Mouse (Mus musculus) gastrocnemius, postnatal 10 days (tissue): Measurements from ENCODE around the gene Rnf10. TPM values are rescaled to one million over a fixed set of nuclear protein-coding genes. Genes with fewer than 3 reads are reported as not detected.

Source experiments
- DNase-seq: peaks from one replicate; pipeline ENCODE4 v3.0.0; 2021; ENCODE audit warnings: mixed read lengths
- total RNA-seq, 2 experiments: library from RNA; stranded (reverse); gene quantifications; 2 replicates each; pipeline ENCODE4 v1.2.3; 2021

Gene Rnf10
- total RNA-seq, 2 experiments from 2014 or later, result 220 to 226 TPM

- no peak for DNase-seq
Measured at GRCm38 (mm10) chr5:115194626-115195221, 78.0 kb downstream of the Rnf10 start.

- peak; percentile 50 for DNase-seq
Measured at GRCm38 (mm10) chr5:115193669-115194625, 78.8 kb downstream of the Rnf10 start, which contains the start of gene Cabp1. Gene Cabp1 (minus strand): TSS chr5:115194381.

GRCm38 (mm10) chr5:115193226-115193625 lies 79.5 kb downstream of the Rnf10 start:
- peak; percentile 75 for DNase-seq

- DNase-seq, result no peak
Measured at GRCm38 (mm10) chr5:115192828-115193195, 79.9 kb downstream of the Rnf10 start.

GRCm38 (mm10) chr5:115191880-115192827 lies 80.5 kb downstream of the Rnf10 start:
- peak; percentile 43 for DNase-seq

Other genes with a start within 250 kb of the Rnf10 start
- gene Gm10401, start 174.6 kb downstream of the Rnf10 start, total RNA-seq, result not detected
- 10 to 100 TPM; 53.8 to 67.7 TPM for gene Acads, start 153.6 kb downstream of the Rnf10 start, total RNA-seq
- 10 to 100 TPM; 13.4 to 18.5 TPM for gene Unc119b, start 137.9 kb downstream of the Rnf10 start, total RNA-seq
- gene Mlec, start 114.7 kb downstream of the Rnf10 start, total RNA-seq, result 100 to 1,000 TPM; 231 to 235 TPM
- gene Cabp1, start 78.5 kb downstream of the Rnf10 start, total RNA-seq, result 1 to 10 TPM; 2.1 to 4.5 TPM
- 10 to 100 TPM; 17.7 to 26.2 TPM for gene Pop5, start 37.1 kb downstream of the Rnf10 start, total RNA-seq
- 10 to 100 TPM; 64.5 to 81.1 TPM for gene Coq5, start 6.8 kb upstream of the Rnf10 start, total RNA-seq
- gene Dynll1, start 28.1 kb upstream of the Rnf10 start, total RNA-seq, result 100 to 1,000 TPM; 134 to 168 TPM
- 10 to 100 TPM; 21.3 to 24.1 TPM for gene Srsf9, start 54.3 kb upstream of the Rnf10 start, total RNA-seq
- 10 to 100 TPM; 19.7 to 21.2 TPM for gene Gatc, start 68.3 kb upstream of the Rnf10 start, total RNA-seq
- 10 to 100 TPM; 15.8 to 15.9 TPM for gene Triap1, start 68.3 kb upstream of the Rnf10 start, total RNA-seq
- 100 to 1,000 TPM; 164 to 166 TPM for gene Cox6a1, start 76.1 kb upstream of the Rnf10 start, total RNA-seq
- 1 to 10 TPM; 2.6 to 6.1 TPM for gene Msi1, start 156.7 kb upstream of the Rnf10 start, total RNA-seq
- not detected for gene Pla2g1b, start 193.4 kb upstream of the Rnf10 start, total RNA-seq
- 10 to 100 TPM; 12.7 to 16.6 TPM for gene Sirt4, start 211.8 kb upstream of the Rnf10 start, total RNA-seq
- gene Pxn, start 233.8 kb upstream of the Rnf10 start, total RNA-seq, result 100 to 1,000 TPM; 107 to 130 TPM